Mouse (Mus musculus) granulocyte monocyte progenitor cell, adult 5-6 weeks (primary cell): Measurements from ENCODE around the gene Cdkn2d. TPM values are rescaled to one million over a fixed set of nuclear protein-coding genes. Genes with fewer than 3 reads are reported as not detected.
"Not testable (repeated sequence)": the region's sequence is repeated elsewhere in the genome, so short reads cannot be mapped to it uniquely, and the experiment has no call there.

Experiments used
- ATAC-seq: replicated peaks from 2 replicates; pipeline ENCODE4 v1.8.0; 2016; ENCODE audit warnings: mild to moderate bottlenecking, moderate TSS enrichment, inconsistent platforms; ENCODE audit not compliant: poor library complexity, severe bottlenecking
- total RNA-seq, 2 experiments: library from RNA; stranded (forward) in 1 of 2; stranded (reverse) in 1 of 2; fragments of 200-712, 200-1000 nt in 1 of 2; fragments of >200 nt in 1 of 2; fragmentation: Nextera tagmentation in 1 of 2; gene quantifications; 2 replicates each; pipeline ENCODE4 v1.2.3; 2014 to 2017

The Cdkn2d gene
- total RNA-seq, 2 experiments from 2014 or later, result 11.0 to 16.7 TPM

DNA sequence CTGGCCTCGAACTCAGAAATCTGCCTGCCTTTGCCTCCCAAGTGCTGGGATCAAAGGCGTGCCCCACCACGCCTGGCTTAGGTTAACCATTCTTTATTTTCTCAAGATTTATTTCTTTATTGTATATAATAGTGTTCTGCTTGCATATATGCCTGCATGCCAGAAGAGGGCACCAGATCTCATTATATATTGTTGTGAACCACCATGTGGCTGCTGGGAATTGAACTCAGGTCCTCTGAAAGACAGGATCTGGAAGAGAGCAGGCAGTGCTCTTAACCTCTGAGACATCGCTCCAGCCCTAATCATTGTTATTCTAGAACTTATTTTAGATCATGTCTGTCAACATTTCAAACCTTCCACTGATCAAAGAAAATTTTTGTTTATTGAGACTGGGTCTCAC is 28.3 kb upstream of the Cdkn2d start:
- no peak for ATAC-seq

DNA sequence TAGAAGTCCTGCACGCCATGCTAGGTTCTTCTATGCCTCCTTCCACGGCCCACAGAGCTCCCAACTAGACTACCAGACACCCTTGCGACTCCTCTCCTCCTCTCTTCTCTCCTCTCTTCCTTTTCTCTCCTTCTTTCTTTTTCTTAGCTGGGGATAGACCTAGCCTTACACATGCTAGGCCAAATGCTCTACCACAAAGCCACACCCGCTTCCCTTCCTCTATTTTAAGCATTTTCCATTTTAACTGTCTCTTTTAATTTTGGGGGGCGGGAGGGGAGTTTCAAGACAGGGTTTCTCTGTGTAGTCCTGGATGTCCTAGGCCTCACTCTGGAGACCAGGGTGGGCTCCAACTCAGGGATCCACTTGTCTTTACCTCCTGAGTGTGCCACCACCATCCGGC is 27.6 kb upstream of the Cdkn2d start:
- no peak for ATAC-seq

DNA sequence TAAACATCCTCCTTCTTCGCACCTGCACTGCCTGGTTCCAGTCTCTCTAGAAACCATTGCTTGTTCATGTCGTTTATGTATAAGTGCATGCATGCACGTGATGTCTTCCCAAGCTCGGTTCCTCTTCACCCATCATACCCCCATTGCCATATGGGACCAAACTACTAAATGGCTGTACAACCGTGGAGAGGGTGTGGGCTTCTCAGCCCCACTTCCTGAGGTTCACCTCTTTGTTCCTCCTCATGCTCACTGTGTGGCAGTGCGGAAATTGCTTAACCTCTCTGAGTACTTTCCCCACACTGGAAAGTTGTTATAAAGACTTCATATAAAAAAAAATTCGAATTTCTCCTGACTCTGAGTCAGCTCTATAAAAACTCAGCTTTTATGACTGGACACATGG is 25.5 kb upstream of the Cdkn2d start:
- peak; percentile 79 for ATAC-seq

DNA sequence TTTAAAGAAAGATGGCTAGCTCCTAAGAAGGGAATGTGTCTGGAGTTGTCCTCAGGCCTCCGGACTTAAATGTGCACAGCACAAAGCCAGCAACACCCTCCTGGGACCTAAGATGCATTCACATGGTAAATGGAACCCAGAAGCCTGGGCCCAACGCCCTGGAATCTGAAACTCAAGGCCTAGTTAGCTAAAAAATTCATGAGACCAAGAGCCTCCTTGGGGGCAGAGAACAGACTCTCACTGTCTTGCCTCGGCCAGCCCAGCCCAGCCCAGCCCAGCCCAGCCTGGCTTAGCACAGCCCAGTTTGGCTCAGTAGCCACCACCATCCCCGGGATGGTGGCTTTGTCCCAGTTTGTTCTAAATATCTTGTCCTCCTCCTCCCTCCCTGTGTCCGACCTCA is 24.2 kb upstream of the Cdkn2d start:
- ATAC-seq, result no peak

DNA sequence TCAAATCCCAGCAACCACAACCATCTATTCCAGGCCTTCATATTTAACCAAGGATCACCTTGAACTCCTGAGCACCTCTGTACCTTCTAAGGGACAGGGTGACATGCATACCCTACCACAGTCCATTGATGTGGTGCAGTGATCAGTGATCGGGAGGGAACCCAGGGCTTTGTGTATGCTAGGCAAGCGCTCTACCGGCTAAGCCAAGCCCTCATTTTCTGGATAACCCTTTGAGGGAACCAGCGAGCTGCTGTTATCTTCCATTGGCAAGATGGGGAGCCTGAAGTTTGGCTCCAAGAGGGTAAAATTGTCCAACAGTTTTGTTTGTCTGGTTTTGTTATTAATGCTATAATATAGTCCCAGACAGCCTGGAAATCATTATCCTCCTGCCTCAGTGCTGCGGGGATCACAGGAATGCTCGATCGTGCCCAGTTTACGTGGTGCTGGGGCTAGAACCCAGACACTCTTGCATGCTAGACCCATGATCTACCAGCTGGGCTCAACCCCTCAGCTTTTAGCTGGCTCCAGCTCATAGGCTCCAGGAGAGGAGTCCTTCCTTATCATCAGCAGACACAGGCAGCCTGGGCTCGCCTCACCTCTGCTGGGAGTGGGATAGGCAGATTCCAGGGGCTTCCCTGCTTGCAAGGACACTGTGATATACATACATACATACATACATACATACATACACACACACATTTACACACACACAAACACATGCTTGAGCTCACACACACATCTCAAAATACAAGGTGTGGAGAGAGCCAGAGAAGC is 23.3 kb upstream of the Cdkn2d start:
- ATAC-seq, result no peak

DNA sequence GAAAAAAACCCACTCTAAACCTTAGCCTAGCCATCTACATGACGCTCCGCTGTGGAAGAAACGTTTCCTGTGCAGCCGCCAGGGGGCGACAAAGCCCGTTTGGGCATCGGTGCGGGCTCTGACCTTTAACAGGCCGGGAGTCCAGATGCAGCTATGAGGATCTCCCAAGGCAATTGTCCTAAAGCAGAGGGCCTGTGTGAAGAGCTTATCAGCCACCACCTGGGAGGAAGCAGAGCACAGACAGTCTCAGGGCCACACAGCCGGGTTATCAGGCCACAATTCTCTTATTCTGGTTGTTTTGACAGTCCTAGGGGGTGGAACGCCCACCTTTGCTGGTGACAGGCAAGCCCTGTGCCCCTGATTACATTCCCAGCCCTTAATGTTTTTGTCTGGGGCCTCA is 22.2 kb upstream of the Cdkn2d start:
- ATAC-seq, result peak; percentile 67

DNA sequence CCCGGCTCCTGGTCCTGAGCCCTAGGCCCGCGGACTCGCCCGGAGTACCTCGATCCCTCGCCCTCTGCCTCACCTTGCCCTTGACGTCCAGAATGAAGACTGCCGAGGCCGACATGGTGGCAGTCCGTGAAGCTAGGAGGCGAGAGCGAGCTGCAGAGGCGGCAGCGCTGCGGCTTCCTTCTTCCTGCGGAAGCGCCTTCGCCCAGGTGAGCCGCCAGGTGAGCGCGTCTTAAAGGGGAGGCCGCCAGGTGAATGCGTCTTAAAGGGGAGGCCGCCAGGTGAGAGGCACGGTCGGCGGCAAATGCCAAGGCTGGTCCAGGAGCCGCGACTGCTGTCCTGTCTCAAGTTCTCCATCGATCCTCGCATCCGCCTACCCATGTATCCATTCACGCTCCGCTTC is 20.9 kb upstream of the Cdkn2d start, which contains the start of gene Ap1m2:
Gene Ap1m2, minus strand, starts transcription at position 204 of the 400 bp plus-strand sequence.
- no peak for ATAC-seq

DNA sequence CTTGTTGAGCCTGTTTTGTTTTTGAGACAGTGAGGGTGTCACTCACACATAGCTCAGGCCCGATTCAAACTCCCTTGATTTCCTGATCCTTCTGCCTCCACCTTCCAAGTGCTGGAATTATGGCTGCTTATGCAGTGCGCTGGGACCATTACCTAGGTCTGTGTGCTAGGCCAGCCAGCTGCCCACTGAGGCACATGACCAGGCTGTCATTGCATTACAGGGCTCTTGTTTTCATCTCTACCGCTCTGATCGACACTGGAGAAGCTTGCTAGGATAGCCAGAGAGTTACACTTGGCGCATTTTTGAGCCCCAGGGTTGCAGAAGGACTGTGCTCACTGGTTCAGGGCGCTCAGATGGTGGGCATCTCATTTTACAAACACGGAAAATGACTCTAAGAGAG is 20.5 kb upstream of the Cdkn2d start:
- ATAC-seq, result no peak

DNA sequence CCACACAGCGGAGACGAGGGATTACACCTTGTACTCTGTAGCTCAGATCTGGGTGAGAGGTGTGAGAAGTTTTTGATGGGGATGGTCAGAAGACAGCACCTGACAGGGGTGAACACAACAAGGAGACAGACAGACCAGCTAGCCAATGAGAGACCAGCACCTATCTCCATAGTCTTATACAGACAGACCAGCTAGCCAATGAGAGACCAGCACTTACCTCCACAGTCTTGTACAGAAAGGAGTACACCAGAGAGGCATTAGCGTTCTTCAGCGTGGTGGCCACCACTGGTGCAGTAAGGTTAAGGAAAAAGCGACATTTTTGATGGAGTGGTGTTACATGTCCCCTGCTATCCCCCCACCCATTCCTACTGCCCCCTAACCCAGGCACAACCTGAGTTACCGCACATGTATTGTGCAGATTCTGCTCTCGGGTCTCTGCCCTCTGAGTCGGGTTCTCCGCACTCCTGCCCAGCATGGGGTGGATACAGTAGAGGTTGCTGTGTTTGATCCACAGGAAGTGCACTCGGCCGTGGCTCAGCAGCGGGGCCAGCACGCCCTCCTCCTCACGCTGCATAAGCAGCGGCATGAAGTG is 18.0 kb upstream of the Cdkn2d start:
- peak; percentile 63 for ATAC-seq

DNA sequence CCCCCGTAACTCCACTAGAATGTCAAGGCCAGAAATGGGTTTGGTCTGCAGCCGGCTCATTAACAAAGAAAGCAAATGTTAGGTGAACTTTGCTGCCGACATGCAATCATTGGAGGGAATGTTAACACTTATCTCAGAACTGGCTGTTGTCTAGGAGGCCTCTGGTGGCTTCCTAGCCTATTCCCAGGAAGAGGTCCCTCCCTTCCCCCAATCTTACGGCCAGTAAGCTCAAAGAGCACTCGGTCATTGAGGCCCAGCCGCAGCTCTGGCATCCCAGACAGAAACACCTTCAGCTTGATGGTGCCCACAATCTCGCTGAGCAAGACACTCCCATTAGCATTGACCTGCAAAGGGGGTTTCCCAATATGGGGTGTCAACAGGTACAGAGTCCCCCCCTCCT is 13.9 kb upstream of the Cdkn2d start:
- no peak for ATAC-seq

DNA sequence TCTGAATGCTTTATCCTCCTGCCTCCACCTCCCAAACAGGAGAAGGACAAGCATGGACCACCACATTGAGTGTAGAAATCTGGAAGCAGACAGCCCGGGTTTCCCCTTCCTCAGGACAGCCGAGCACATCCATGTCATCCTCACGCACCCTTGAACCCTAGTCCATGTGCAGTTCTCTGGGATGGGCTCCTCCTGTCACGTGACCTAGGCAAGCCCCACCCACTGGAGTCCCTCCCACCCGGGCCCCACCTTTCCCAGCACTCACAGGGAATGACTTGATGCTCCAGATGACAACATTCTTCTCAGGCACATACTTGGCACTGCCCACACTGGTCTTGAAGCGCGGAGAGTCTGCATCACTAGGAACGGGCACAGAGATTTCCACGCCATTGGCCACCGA is 7.8 kb upstream of the Cdkn2d start:
- ATAC-seq, result no peak

DNA sequence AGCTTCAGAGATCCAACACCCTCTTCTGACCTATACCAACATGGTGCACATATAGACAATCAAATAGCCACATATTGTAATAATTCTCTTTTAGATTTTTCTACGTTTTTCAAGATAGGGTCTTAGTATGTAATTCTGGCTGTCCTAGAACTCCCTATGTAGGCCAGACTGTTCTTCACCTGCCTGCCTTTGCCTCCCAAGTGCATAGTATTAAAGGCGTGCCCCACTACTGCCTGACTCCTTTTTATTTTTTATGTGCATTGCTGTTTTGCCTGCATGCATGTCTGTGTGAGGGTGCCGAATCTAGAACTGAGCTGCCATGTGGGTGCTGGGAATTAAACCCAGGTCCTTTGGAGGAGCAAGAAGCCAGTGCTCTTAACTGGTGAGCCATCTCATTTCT is 1.1 kb upstream of the Cdkn2d start:
- ATAC-seq, result no peak

DNA sequence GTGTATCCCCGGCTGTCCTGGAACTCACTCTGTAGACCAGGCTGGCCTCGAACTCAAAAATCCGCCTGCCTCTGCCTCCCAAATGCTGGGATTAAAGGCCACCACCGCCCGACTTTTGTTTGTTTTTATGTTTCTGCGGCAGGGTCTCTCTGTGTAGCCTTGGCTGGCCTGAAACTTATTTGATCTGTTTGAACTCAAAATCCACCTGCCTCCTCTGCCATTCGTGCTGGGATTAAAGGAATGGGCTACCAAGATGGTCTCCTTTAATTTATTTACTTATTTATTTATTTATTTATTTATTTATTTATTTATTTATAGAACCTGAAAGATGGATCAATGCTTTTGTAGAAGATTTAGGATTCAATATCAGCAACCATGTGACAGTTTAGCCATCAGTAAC is 661 bp upstream of the Cdkn2d start:
- not testable (repeated sequence) for ATAC-seq

DNA sequence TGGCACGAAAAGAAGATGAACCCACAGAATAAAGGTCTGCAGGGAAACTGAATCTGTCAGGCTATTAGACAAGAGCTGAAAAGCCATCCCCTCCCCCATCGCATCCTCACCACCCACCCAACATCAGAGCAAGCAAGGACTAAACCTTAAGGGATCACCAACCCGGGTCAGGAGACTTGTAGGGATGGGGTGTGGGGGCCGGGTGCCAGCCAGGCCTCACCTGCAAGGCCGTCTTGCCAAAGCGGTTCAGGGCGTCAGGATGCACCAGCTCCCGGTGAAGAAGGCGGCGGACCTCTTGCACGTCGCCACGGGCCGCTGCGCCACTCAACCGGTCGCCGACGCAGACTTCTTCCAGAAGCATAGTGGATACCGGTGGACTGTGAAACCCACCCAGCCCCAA is 618 bp downstream of the Cdkn2d start:
- ATAC-seq, result 0 out of 2 replicates have a peak, but pooled peaks have one; percentile 0

DNA sequence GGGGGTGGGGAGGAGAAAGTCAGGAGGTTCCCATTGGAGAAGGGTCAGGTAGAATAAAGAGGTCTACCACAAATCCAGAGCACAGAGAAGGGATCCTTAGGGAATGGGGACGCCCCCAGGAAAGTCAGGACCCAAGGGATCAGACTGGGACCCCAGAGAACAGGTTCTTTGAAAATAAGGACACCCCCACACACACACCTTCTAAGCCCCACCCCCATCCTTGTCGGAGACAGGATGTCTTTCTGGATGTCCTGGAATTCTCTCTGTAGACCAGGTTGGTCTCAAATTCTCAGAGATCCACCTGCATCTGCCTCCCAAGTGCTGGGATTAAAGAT is 1.9 kb downstream of the Cdkn2d start:
- ATAC-seq, result no peak

DNA sequence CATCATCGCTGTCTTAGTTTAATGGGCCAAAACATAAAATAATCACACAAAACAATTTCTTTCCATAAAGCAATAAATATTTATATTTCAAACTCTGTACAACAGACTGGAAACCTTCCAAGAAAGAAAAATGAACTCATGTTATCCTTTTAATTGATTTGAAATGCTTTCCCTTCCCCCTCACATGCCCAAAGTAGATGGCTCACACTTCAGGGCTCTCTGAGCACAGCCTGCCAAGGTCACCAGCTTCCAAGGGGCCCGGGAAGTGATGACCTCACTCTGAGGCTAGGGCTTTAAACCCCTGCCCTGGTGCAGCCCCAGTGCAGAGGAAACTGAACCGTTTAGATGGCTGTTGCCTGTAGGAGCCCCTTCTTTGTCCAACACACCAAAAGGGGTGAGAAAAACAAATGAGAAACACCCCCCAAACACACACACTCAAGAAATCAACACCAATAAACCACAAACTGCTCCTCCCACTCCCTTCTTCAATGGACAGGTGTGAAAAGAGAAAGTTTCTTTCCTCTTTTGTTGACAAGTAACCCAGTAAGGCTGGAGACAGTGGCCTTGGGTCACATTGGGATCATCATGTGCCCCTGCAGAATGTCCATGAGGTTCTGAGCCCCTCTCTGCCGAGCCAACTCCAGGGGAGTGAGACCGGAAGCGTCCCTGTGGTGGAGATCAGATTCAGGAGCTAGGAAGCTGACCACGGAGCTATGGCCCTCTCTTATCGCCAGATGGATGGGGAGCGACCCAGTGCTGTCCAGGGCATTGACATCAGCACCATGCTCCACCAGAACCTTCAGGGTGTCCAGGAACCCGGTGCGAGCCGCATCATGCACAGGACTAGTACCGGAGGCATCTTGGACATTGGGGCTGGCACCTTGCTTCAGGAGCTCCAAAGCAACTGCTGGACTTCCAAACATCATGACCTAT is 2.5 kb downstream of the Cdkn2d start:
- 0 out of 2 replicates have a peak, but pooled peaks have one; percentile 8 for ATAC-seq

DNA sequence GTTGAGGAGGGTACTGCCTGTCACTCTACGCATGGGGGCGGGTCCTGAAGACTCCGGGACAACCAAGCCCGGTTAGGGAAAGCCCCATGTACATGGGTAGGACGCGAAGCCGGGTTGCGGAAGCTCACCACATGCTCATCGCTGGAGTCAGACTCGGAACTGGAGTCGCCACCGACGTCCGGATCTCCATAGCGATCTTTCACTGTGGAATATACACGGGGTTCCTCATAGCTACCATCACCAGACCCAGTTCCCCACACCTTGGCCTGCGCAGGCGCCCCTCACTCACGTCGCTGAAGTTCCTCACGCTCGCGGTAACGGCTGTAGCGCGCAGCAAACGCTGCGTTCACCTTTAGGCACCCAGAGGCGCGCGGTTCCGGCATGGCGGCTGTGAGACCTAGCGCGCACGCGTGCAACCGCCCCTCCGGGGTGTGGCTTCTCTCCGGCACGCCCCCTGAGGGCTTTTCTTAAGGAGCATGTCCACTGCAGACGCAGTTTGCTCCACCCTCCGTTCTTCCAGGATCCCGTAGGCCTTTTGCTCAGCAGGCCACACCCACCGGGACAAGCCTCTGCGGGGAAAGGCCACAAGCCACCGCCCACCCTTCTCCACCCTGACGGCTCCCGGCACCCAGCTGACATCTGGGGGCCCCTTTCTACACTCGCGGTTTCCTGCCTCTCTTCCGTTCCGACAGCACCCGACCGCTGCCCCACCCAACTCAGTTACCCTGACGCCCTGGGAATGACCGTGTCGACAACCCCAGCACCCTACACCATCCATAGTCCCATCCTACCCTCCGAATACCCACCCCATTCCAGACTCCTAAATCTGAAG is 3.4 kb downstream of the Cdkn2d start, which contains the start of gene Kri1:
Gene Kri1, minus strand, starts transcription at position 399 of the 832 bp plus-strand sequence.
- ATAC-seq, result peak; percentile 64

DNA sequence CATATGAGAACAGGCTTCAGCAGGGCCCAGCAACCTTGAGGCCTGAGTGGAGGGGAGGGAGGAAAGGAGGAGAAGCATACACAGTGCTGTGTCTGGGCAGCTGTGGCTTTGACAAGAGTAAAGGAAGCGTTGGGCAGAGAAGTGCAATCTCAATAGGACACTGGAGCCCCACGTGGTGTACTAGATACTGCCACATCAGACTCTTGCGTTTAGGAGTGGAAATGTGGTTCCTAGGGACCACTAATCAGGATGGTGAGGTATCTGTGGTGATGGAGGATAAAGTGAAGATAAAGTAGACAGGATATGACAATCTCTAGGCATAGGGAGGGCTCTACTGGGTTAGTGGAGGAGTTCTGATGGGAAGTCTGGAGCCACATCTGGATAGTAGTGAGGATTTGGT is 4.5 kb downstream of the Cdkn2d start:
- peak; percentile 2; the same call in 1 of the 2 replicates for ATAC-seq

DNA sequence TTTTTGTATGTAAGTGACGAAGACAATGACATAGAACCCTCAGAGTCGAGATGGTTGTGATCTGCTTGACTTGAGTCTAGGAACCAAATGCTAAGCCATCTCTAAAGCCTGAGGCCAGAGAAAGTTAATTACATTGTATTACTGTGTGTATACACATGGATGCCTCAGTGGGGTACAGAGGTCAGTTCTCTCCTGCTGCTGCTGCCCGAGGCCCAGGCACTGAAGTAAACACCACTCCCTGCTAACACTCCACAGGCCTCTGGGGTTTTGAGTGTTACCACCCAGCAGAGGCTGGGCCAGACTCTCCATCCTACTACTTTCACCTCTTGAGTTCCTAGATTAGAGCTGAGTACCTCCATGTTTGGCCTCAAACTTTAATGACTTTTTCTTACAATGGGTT is 7.2 kb downstream of the Cdkn2d start:
- no peak for ATAC-seq

DNA sequence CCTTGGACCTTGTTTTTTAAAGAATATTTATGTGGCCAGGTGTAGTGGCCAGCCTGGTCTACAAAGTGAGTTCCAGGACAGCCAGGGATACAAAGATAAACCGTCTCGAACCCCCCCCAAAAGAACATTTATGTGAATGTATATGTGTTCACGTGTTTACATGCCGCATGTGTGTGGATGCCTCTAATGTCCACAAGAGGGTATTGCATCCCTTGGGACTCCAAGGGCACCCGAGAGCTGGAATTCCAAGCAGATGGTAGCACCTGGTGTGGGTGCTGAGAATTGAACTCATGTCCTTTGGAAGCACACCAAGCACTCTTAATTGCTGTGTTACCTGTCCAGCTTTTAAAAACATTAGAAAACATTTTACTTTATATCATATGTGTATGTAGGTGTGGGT is 7.6 kb downstream of the Cdkn2d start:
- no peak for ATAC-seq
